Mouse (Mus musculus) right cerebral cortex, postnatal 4 days (tissue): ENCODE measurements around the gene Taar7d.
"Not testable (repeated sequence)": the region's sequence is repeated elsewhere in the genome, so short reads cannot be mapped to it uniquely, and the experiment has no call there.

ENCODE experiments used
- DNase-seq: peaks from one replicate; pipeline ENCODE4 v3.0.0-alpha.2; 2022

Gene Taar7d

GRCm38 (mm10) chr10:24026922-24027321, at the start of gene Taar7d:
Gene Taar7d (plus strand): TSS chr10:24027222.
- DNase-seq = no peak

GRCm38 (mm10) chr10:23977958-23978357, 49.1 kb upstream of the Taar7d start:
- DNase-seq = no peak

DNA sequence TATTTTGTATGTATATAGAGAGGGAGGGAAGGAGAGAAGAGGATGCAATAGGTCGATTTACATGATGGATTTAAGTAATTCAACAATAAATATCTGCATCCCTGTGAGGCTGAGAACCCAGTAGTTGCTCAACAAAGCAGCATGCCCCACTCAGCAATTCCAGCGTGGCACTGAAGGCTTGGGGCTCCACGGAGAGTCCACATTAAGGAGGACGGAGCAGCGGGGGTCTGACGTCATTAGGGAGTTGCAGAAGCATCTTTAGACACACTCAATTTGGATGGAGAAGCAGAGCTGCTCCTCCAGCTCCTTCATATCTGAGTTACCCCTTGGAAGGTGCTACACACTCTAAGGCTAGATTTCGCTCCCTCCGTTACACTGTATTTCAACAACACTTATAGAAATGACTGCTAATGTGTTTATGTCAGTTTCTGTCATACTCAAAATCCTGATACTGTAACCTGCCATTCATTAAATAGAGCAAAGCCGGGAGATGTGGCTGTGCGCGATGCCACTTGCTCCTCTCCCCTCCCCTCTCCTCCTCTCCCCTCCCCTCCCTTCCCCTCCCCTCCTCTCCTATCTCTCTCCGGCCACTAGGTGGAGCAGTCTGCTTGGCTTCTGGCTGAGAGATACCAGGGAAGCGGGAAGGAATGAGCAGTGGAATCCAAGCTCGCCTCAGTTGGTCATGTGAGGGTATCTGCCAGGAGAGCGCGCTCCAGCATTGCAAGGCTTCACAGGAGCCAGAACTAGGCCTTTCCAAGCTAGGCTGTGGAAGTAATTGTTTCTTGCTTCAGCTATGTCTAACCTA, 47.9 kb upstream of the Taar7d start:
- peak; percentile 71 for DNase-seq

- DNase-seq = no peak
Measured at GRCm38 (mm10) chr10:23985546-23985945, 41.5 kb upstream of the Taar7d start, which contains the start of gene Taar6. Gene Taar6 (minus strand): TSS chr10:23985646.

DNA sequence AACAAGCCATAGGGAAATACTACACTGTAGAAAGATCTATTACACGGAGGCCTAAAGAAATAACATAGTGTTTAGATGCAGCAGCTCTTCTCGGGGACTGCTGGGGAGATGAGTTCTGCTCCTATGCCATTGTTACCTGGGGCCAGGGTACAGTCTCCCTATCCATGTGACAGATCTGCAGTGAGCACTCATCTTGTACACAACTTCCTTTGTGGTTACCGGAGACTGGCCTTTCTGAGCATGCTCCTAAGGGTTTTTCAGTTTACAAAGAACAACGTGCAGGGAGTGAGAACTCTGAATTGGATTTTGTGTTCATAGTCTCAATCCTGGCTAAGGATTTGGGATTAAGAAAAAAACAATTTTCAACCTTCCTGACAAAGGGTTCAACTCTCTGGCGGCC, 40.6 kb upstream of the Taar7d start:
- DNase-seq = no peak

GRCm38 (mm10) chr10:23993381-23993780, 33.6 kb upstream of the Taar7d start, which contains the start of gene Taar7a:
Gene Taar7a (minus strand): TSS chr10:23993481.
- DNase-seq = no peak

DNA sequence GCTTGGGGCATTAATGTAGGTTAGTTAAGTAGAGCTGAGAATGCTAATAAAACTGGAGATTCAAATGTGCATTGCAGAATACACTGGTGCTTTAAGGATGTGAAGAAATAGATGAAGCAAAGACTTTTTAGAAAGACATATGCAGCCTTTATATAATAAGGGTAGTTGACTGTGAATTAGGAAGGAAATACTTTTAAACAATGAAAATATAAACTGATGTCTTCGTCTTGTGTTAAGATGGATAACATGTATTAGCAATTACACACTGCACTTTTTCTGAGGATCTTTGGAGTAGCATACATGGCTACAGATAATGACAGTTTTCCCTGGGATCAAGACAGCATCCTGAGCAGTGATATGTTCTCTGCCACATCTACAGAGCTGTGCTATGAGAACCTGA, 27.4 kb upstream of the Taar7d start, which contains the start of gene Taar7b:
TSS of gene Taar7b (plus strand) at position 301 of the 400 bp plus-strand sequence.
- no peak for DNase-seq

GRCm38 (mm10) chr10:24006442-24006841, 20.6 kb upstream of the Taar7d start:
- no peak for DNase-seq

DNA sequence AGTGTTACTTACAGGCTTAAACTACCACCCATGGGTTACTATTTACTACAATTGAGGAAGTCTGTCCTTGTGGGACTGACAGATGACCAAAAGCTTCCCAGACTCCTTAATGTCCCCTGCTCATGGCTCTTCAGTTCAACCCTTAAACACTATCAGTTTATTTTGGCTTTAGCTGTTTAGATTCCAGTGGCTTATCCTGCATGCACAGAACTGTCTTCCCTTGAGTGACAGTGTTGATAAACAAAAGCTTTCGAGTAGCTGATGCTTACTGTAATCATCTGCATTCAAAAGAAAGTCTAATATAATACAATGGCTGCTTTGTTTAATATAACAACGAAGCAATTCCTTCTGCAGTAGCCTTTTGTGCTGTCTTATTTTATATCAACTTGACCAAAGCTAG, 20.0 kb upstream of the Taar7d start:
- DNase-seq = no peak

GRCm38 (mm10) chr10:24008143-24008542, 18.9 kb upstream of the Taar7d start:
- no peak for DNase-seq

DNA sequence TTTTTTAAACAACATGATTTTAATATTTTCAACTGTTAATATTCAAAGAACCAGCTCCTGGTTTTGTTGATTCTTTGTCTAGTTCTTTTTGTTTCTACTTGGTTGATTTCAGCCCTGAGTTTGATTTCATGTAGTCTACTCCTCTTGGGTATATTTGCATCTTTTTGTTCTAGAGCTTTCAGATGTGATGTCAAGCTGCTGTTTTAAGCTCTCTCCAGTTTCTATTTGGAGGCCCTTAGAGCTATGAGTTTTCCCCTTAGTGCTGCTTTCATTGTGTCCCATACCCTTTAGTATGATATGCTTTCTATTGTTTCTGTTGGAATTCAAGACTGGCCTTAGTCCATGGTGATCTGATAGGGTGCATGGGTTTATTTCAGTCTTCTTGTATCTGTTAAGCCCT, 4.3 kb downstream of the Taar7d start:
- no peak for DNase-seq

DNA sequence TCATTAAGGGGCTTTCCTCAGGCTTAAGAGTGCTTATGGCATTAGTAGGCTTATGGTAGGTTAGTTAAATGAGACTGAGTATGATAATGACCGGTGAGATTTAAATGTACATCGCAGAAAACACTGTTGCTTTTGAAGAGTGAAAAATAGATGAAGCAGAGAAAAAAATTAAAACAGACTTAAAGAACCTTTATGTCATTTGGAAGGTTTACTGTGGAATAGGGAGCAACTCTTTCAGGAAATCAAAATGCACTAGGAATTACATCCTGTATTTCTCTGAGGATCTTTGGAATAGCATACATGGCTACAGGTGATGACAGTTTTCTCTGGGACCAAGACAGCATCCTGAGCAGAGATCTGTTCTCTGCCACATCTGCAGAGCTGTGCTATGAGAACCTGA, 10.3 kb downstream of the Taar7d start, which contains the start of gene Taar7e:
TSS of gene Taar7e (plus strand) at position 301 of the 400 bp plus-strand sequence.
- no peak for DNase-seq

DNA sequence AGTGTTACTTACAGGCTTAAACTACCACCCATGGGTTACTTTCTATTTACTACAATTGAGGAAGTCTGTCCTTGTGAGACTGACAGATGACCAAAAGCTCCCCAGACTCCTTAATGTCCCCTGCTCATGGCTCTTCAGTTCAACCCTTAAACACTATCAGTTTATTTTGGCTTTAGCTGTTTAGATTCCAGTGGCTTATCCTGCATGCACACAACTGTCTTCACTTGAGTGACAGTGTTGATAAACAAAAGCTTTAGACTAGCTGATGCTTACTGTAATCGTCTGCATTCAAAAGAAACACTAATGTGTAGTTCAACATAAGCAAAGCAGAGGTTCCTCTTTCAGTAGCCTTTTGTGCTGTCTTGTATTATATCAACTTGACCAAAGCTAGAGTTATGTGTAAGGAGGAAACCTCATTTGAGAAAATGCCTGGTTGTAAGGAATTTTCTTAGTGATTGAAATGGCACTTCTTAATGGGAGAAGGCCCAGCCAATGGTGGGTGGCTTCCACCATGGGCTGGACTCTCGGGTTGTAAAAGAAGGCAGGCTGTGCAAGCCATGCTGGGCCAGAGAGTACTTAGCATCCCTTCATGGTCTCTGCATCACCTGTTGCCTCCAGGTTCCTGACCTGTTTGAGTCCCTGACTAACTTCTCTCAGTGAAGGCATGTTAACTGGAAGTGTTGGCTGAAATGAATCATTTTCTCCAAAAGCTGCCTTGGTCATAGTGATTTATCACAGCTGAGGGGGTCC, 13.3 kb downstream of the Taar7d start:
- DNase-seq = no peak

DNA sequence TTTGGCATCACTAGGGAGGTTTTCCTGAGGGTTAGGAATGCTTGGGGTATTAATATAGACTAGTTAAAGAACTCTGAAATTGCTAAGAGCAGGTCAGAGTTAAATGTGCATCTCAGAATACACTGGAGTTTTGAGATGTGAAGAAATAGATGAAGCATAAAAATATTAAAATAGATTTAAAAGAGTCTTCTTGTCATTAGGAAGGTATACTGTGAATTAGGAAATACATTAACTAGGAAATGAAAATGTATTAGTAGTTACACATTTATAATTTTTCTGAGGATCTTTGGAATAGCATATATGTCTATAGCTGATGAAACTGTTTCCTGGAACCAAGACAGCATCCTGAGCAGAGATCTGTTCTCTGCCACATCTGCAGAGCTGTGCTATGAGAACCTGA, 22.2 kb downstream of the Taar7d start, which contains the start of gene Taar7f:
TSS of gene Taar7f (plus strand) at position 301 of the 400 bp plus-strand sequence.
- no peak for DNase-seq

DNA sequence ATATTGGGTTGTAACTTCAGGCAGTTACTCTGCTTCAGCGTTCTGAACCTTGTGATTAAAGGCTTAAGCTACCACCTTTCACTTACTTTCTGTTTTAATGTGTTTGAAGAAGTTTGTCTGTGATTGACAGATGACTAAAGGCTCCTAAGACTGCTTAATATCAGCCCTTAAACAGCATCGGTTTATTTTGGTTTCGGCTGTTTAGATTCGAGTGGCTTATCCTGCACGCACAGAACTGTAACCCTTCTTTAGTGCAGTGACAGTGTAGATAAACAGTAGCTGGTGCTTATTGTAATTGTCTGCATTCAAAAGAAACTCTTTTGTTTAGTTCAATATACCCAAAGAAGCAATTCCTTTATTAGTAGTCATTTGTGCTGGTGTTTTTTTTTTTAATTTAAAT, 25.0 kb downstream of the Taar7d start:
- DNase-seq = no peak

GRCm38 (mm10) chr10:24058986-24059385, 32.0 kb downstream of the Taar7d start:
- no peak for DNase-seq

DNA sequence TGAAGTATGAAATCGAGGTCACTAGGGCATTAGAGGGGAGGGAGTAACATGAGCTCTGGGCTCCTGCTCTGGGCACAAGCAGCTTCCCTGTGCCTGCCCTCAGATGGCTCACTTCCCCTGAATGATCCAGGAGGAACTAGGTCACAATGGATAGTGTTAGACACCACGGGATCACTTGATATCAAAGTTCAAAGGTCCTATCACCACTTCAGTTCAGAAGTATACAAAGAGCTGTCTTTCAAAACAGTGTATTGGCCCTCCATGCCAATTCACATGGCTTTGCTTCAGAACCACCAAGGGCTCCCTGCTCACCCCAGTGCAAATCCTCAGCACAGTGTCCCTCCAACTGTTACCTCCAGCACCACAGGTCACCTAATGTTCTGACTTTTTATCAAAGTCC, 47.7 kb downstream of the Taar7d start:
- not testable (repeated sequence) for DNase-seq

- DNase-seq = not testable (repeated sequence)
Measured at GRCm38 (mm10) chr10:24076200-24076599, 49.2 kb downstream of the Taar7d start, which contains the start of gene Taar8a. Gene Taar8a (plus strand): TSS chr10:24076500.
